Mouse (Mus musculus) B cell, adult 2 months (primary cell): ENCODE results near the gene 1700025G04Rik.

Experiments
- DNase-seq, 2 experiments: peaks; one replicate each; pipeline ENCODE4 v3.0.0; 2022

1700025G04Rik gene

GRCm38 (mm10) chr1:152028718-152029117, 61.2 kb downstream of the 1700025G04Rik start:
- DNase-seq = no peak

DNA sequence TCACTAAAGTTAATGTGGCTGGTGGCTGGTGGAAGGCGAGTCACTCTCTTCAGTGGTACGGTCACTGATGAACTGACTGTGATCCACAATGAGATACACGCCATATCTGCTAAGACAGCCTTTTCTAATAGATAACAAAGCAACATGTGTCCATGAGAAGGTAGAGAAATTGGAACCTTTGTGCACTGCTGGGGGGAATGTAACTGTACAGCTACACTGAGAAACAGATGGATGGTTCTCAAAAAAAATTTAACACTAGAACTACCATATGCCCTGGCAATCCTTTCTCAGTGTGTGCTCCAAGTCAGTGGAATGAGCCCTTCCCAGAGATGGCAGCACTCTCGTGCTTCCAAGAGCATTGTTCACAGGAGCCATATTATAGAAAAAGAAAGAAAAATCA, 63.2 kb downstream of the 1700025G04Rik start:
- no peak for DNase-seq

GRCm38 (mm10) chr1:152025308-152025707, 64.6 kb downstream of the 1700025G04Rik start:
- DNase-seq = no peak

DNA sequence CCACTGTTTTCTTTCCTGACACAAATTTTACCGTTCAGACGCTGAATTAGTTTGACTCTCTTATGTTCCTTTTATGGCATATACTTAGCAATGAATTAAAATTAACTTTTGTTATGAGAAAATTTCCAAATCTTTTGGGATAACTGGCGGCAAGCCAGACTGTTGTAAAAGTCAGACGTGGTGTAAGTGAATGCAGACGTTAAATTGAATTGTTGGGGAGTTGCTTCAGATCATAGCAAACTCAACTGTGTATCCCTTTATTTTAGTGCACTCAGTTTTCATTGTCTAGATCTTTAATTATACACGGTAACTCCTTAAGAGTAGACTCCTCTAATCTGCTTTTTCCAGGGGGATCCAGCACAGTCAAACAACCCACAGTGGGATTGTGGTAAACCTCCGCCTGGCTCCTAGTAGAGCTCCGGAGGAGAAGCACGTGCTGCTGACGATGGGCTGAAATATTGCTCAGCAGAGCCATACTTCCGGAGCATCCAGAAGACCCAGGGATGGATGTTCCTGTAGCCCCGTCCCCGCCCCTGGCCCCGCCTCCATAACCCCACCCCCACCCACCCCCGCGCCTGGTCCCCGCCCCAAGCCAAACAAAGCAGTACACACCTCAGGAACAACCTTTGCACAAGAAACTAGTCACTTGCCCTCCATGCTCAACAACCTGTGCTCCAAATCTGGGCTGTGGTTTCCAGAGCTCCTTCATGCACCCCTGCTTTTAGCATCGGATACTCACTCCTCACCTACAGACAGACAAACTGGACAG, 65.7 kb downstream of the 1700025G04Rik start:
- DNase-seq = no peak

DNA sequence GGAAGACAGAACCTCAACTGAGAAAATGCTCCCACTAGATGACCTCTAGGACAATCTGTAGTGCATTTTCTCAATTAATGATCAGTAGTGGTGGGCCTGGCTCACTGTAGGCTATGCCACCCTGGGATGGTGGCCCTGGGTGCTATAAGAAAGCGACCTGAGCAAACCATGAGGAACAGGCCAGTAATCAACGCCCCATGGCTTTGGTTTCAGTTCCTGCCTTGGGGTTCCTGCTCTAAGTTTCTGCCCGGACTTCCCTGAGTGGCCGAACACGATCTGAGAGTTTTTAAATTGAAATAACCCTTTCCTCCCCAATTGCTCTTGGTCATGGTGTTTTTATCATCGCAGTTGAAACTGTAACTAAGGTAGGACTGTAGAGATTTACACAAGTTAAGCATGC, 69.1 kb downstream of the 1700025G04Rik start:
- no peak for DNase-seq

GRCm38 (mm10) chr1:152020070-152020469, 69.9 kb downstream of the 1700025G04Rik start:
- no peak for DNase-seq

DNA sequence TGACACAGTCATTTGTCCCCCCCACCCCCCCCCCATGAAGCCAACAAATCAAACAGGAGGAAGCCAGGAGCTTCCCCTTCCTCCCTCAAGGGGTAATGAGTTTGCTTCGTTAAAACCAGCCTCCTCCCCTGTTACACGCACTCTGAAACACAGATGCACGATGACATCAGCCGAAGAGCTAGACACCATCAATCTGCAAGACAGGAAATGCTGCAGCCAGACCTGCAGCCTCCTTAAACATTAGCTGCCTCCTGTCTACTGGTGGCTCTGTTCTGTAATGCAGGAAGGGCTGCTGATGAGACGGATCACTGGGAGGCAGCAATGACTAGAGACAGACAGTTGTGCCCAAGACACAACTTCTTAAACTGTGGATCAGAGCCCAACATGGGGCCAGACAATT, 70.7 kb downstream of the 1700025G04Rik start:
- DNase-seq = peak; percentile 4 to 6

DNA sequence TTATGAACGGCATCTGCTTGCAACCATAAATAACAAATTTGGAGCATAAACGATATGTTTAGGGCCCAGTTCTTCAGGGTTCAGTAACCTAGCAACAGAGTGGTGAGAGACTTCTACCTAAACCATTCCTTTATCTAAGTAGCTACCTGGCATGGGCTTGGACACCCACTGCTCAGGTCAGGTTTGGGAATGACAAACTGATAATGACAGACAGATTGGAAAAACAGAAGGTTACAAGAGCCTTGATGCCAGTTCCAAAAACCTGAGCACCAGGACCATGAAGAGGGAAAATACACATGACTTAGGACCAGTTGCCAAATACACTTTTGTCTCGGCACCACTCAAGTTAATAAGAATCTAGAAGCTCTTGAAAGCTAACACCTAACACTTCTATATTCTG, 71.6 kb downstream of the 1700025G04Rik start:
- DNase-seq = no peak

- no peak for DNase-seq
These were observed 73.3 kb downstream of the 1700025G04Rik start for GRCm38 (mm10) chr1:152016663-152017062.

DNA sequence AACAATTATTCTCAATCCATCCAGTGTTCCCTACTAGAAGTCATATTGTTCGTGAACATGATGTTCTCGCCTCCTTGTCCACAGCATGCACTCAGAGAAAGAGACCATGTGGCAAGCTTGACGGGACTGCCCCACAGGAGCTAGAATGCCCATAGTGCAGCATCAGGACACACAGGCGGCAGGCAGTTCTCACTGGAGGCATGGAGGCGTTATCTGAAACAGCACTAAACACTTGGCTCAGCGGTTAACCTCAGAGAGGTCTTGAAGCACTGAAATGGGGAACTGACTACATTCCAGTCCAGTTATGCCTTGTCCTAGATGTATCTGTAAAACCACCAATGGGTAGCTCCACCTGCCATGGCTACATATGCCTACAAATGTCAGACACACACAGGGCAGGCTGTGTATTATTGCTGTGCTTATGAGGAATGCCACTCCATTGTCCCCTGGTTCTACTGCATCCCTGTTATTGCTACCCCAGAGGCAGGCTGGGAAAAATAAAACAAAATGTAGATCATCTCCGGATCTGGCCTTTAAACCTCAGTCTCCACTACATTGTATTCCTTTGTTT, 74.3 kb downstream of the 1700025G04Rik start:
- DNase-seq = no peak

DNA sequence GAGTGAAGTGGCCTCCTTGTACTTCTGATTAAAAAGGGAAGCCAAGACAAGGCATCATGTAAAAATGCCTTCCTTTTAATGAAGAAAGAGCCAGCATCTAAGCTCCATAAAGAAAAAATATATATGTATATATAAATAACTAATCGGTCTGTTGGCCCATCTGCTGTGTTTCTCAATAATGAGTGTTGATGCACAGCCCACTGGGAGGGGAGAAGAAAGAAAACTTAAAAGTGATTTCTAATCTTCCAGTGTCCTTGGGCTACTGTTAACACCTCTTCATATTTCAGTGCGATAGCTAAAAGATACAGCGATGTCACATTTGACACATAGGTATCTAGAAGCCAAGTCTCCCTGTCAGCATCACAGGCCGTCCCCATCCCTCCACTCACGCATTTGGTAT, 78.2 kb downstream of the 1700025G04Rik start:
- DNase-seq = no peak

DNA sequence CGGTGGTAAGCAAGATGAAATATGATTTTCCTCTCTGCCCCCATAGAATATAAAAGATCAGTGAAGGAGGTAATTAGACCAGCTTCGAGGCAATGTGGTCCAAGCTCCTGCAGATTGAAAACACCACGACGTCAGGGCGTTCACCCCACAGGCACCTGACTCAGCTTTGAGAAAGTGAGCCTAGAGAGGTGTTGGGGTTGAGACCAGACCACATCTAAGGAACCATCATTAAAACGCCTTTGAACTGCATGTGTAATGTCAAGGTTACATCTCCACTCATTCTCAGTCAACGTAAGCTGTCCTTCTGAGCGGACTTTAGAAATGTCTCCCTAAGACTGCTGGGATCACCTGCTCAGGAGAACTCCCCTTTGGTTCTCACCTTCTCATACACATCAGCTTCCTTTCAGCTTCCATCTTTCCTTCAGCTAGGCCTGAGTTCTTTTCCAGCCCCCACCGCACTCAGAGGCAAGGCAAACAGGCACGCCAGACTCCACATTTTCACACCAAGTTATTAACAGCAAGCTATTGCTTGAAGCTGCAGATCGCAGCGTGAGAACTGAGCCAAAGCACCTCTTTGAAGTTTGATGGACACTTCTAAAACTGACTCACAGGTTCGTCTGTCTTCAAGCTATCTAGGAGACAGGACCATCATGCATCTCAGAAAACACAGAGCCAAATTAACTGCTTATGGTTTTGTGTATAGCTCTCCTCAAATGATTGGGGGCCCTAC, 79.5 kb downstream of the 1700025G04Rik start:
- no peak for DNase-seq

GRCm38 (mm10) chr1:152008473-152008991, 81.4 kb downstream of the 1700025G04Rik start:
- no peak for DNase-seq

- DNase-seq = no peak
These were observed 83.4 kb downstream of the 1700025G04Rik start for GRCm38 (mm10) chr1:152006529-152006928.

DNA sequence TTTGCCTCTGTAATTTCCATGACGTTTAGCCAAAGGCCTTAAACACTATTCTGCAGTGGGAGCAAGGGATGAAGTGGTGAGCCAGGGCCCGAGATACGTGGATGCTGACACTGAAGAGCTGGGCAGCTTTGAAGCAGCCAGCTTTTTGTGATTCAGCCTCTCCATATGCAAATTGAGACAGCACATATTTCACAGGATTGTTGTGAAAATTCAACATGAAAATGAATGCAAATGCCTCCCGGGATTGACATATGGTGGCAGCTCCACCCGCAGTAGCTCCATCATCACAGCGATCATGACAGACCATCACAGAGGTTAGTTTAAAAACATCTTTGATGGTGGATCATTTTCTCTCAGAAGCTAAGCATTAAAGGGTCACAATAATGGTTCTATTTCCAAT, 85.4 kb downstream of the 1700025G04Rik start:
- no peak for DNase-seq

- no peak for DNase-seq
These were observed 89.5 kb downstream of the 1700025G04Rik start for GRCm38 (mm10) chr1:152000461-152000860.

DNA sequence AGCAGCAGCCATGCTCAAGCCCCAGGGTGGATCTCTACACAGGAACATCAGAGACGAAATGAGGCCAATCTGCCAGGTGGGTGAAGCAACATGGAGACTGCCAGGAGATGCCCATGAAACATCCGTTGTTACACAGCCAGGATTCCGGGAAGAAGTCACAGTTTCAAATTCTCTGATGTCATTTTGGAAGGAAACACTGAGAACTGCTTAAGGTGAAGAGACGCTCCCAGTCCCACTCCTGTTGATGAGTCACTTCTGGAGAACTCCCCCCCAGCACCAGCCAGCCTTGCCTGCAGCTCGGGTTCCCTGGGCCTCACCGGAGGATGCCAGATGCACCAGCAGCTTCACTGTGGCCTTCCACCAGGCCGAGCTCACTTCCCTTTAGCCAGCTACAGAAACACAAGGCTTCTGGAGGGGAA, 90.5 kb downstream of the 1700025G04Rik start:
- DNase-seq = no peak

GRCm38 (mm10) chr1:151998721-151999206, 91.2 kb downstream of the 1700025G04Rik start:
- no peak for DNase-seq

- no peak for DNase-seq
These were observed 92.3 kb downstream of the 1700025G04Rik start for GRCm38 (mm10) chr1:151997591-151997990.

GRCm38 (mm10) chr1:151995948-151996697, 93.8 kb downstream of the 1700025G04Rik start:
- no peak for DNase-seq

GRCm38 (mm10) chr1:151994271-151994670, 95.7 kb downstream of the 1700025G04Rik start:
- no peak for DNase-seq

- DNase-seq = no peak
These were observed 98.4 kb downstream of the 1700025G04Rik start for GRCm38 (mm10) chr1:151991505-151991904.

DNA sequence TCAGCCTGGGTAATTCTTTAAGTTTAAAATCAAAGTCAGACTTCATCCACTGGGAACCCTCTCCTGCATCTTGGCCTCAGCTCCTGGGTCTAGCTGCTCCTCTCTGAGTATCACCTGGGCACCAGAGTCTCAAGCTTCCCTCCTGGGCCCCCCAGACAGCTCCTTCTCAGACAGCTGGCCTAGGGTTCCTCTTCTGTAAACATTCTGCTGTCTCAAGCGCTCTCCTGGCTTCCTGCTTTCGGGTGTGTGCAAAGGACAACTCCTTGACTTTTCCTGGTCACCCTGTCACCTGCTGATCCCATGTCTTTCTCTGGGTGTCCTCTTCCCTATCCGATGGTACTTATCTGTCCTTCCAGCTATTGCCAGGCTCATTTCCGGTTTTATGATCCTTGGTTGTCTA, 99.3 kb downstream of the 1700025G04Rik start:
- DNase-seq = no peak
